Mouse (Mus musculus) embryonic facial prominence, embryonic 10.5 days (tissue): Measurements from ENCODE around the gene Prss28. TPM values are rescaled to one million over a fixed set of nuclear protein-coding genes. Genes with fewer than 3 reads are reported as not detected.

Source experiments
- DNase-seq: peaks from one replicate; pipeline ENCODE4 v3.0.0-alpha.2; 2017; ENCODE audit warnings: low spot score
- H3K27ac ChIP-seq: fragments of 300-500 bp; sonication (generic); replicated peaks from 2 replicates; pipeline ENCODE4 v1.5.1; 2016; ENCODE audit warnings: mild to moderate bottlenecking
- H3K27me3 ChIP-seq: fragments of 300-500 bp; sonication (generic); replicated peaks from 2 replicates; pipeline ENCODE4 v1.6.1; 2016; ENCODE audit warnings: low read depth, mild to moderate bottlenecking; ENCODE audit not compliant: poor library complexity, severe bottlenecking
- H3K36me3 ChIP-seq: fragments of 300-500 bp; sonication (generic); replicated peaks from 2 replicates; pipeline ENCODE4 v1.6.1; 2016; ENCODE audit warnings: mild to moderate bottlenecking, moderate library complexity
- H3K4me1 ChIP-seq: fragments of 300-500 bp; sonication (generic); 2 replicates; pipeline ENCODE4 v1.6.1; 2016
- H3K4me3 ChIP-seq: fragments of 300-500 bp; sonication (generic); 2 replicates; pipeline ENCODE4 v1.5.1; 2016; ENCODE audit warnings: mild to moderate bottlenecking, moderate library complexity
- H3K9me3 ChIP-seq: fragments of 300-500 bp; sonication (generic); 2 replicates; pipeline ENCODE4 v1.6.1; 2016; ENCODE audit warnings: mild to moderate bottlenecking
- WGBS: fragments of 180-500 bp; shearing (Covaris S2); methylation state at CpG from one replicate; pipeline ENCODE4 v1.1.7; 2016; 5-methylcytosine and 5-hydroxymethylcytosine counted together
- polyA plus RNA-seq: library from polyadenylated mRNA; unstranded; fragments of >200 nt; fragmentation: Nextera tagmentation; extraction: Ambion mirVana; gene quantifications from 2 replicates; pipeline ENCODE4 v1.2.1, GENCODE M21; 2016

Gene Prss28
- not detected in 2 replicates for polyA plus RNA-seq

- 0 out of 2 replicates have a peak, but pooled peaks cover 5% of the 10 kb centered on the region for H3K27me3 ChIP-seq
- H3K4me3 ChIP-seq = no peak within 1 kb of the TSS
- 84% methylated on average over 4 of the region's 4 CpGs for WGBS
- DNase-seq = no peak
- no peaks in the 10 kb centered on the region for H3K4me1 ChIP-seq
- H3K36me3 ChIP-seq = no peaks in the 10 kb centered on the region
- no peak within 1 kb of the TSS for H3K27ac ChIP-seq
- H3K9me3 ChIP-seq = no peaks in the 10 kb centered on the region
Measured at GRCm38 (mm10) chr17:25308346-25308745, at the start of gene Prss28. Prss28 (plus strand) TSS chr17:25308646.

- peaks cover 85% of the 10 kb centered on the region for H3K36me3 ChIP-seq
- peaks cover 2% of the 10 kb centered on the region; the same call in 1 of the 2 replicates for H3K4me1 ChIP-seq
- no peaks in the 10 kb centered on the region for H3K9me3 ChIP-seq
Measured at GRCm38 (mm10) chr17:25264453-25264852, 44.0 kb upstream of the Prss28 start.

DNA sequence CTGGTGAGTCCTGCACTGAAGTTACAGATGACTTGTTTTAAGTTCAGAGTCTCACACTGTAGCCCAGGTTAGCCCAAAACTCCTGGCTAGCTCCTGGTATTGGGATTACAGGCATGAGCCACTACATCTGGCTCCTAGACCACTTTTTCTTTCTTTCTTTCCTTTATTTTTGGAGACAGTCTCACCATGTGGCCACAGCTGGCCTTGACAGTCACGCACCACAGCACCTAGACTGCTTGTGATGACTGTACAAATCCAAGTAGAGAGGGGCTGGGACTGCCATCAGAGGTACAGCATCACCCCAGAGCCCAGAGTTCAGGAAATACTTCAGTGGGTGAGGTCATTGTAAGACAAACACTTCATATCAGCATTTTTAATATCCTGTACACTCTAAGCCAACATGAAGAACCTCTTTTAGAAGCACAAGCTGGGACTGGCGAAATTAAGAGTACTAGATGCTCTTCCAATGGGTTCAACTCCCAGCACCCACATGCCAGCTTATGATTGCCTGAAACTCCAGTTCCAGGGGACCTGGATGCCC is 37.6 kb upstream of the Prss28 start:
- Histone ChIP-seq H3K27me3 (no peaks in the 10 kb centered on the region), H3K4me1 (peaks cover 38% of the 10 kb centered on the region), H3K27ac (no peak overlapping the region), H3K36me3 (peaks cover 62% of the 10 kb centered on the region), H3K9me3 (no peaks in the 10 kb centered on the region), H3K4me3 (peak overlapping the region; percentile 92)
- 89% methylated on average over 2 of the region's 2 CpGs for WGBS
- DNase-seq = no peak

More at GRCm38 (mm10) chr17:25264453-25264852, 44.0 kb upstream of the Prss28 start:
- H3K27me3 ChIP-seq = no peaks in the 10 kb centered on the region
- WGBS = 83% methylated on average over 3 of the region's 3 CpGs
- DNase-seq = no peak
- no peak overlapping the region for H3K27ac ChIP-seq
- H3K4me3 ChIP-seq = no peak overlapping the region

DNA sequence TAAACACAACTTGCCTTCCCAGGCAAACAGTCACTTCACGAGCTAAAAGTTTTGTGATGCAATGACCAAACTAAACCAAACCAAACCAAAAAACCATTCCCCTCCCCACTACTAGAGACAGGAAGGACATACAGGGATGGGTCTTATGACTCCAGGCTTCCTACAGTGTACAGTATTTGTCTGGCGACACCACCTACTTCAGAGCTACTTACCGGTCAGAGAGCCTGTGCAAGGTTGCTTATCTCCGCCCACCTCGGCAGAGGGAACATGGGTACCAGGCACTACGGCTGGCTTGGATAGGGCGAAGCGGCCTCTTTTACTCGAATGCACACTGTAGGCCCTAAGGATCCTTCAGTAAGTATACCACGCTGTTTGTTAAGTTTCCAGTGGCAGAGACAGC is 36.1 kb upstream of the Prss28 start:
- Histone ChIP-seq H3K27me3 (no peaks in the 10 kb centered on the region), H3K36me3 (peaks cover 48% of the 10 kb centered on the region), H3K9me3 (no peaks in the 10 kb centered on the region), H3K4me1 (peaks cover 38% of the 10 kb centered on the region), H3K27ac (peak overlapping the region; percentile 99), H3K4me3 (peak overlapping the region; percentile 92)
- 2% methylated on average over 10 of the region's 10 CpGs for WGBS
- DNase-seq = no peak

GRCm38 (mm10) chr17:25272951-25273705 is 35.3 kb upstream of the Prss28 start:
- Histone ChIP-seq H3K4me3 (peak overlapping the region; percentile 92), H3K4me1 (peaks cover 38% of the 10 kb centered on the region), H3K27ac (peak overlapping the region; percentile 99), H3K9me3 (no peaks in the 10 kb centered on the region), H3K27me3 (no peaks in the 10 kb centered on the region), H3K36me3 (peaks cover 40% of the 10 kb centered on the region)
- WGBS = under 1% methylated on average over 92 of the region's 92 CpGs
- DNase-seq = peak; percentile 89

GRCm38 (mm10) chr17:25273706-25274501 is 34.5 kb upstream of the Prss28 start:
- WGBS = under 1% methylated on average over 45 of the region's 45 CpGs
- peaks cover 38% of the 10 kb centered on the region for H3K4me1 ChIP-seq

GRCm38 (mm10) chr17:25274571-25275346 is 33.7 kb upstream of the Prss28 start, which contains the start of gene Ube2i:
Ube2i (minus strand) TSS chr17:25274622.
- 86% methylated on average over 9 of the region's 9 CpGs for WGBS

More at GRCm38 (mm10) chr17:25273706-25274501, 34.5 kb upstream of the Prss28 start:
- no peaks in the 10 kb centered on the region for H3K9me3 ChIP-seq
- DNase-seq = peak; percentile 94
- peak overlapping the region; percentile 99 for H3K27ac ChIP-seq
- H3K27me3 ChIP-seq = no peaks in the 10 kb centered on the region
- H3K36me3 ChIP-seq = peaks cover 32% of the 10 kb centered on the region
- peak overlapping the region; percentile 92 for H3K4me3 ChIP-seq

DNA sequence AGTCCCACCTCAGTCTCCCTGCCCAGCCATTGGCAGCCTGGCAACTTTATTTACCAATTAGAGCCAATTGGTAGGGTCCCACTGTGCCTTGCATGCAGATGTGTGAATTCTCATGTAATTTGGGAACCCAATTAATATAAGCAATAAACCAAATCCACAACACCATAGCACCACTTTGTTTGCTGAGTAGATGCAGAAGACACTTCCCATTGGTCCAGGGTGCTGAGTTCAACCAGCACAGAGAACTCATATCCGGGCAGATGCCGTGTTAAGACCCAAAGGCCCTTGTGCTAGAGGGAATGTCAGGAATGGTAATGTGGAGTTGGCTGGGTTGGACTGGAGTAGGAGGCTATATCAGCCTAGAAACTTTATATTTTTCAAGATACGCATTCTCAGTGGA is 32.6 kb upstream of the Prss28 start:
- DNase-seq = no peak
- peaks cover 14% of the 10 kb centered on the region for H3K36me3 ChIP-seq
- no peak overlapping the region for H3K4me3 ChIP-seq
- H3K27ac ChIP-seq = no peak overlapping the region
- no peaks in the 10 kb centered on the region for H3K27me3 ChIP-seq
- 89% methylated on average over 3 of the region's 3 CpGs for WGBS
- H3K4me1 ChIP-seq = peaks cover 25% of the 10 kb centered on the region
- H3K9me3 ChIP-seq = no peaks in the 10 kb centered on the region

More at GRCm38 (mm10) chr17:25274571-25275346, 33.7 kb upstream of the Prss28 start, which contains the start of gene Ube2i:
- H3K9me3 ChIP-seq = no peaks in the 10 kb centered on the region
- H3K27ac ChIP-seq = peak within 1 kb of the TSS; percentile 99
- no peak for DNase-seq
- peaks cover 33% of the 10 kb centered on the region for H3K4me1 ChIP-seq
- H3K27me3 ChIP-seq = no peaks in the 10 kb centered on the region
- peaks cover 24% of the 10 kb centered on the region for H3K36me3 ChIP-seq
- H3K4me3 ChIP-seq = peak within 1 kb of the TSS; percentile 92

- WGBS = 45% methylated on average over 11 of the region's 11 CpGs
- no peak overlapping the region for H3K27ac ChIP-seq
- no peak overlapping the region for H3K4me3 ChIP-seq
- H3K4me1 ChIP-seq = no peaks in the 10 kb centered on the region
- no peaks in the 10 kb centered on the region for H3K9me3 ChIP-seq
- DNase-seq = no peak
- no peaks in the 10 kb centered on the region for H3K27me3 ChIP-seq
- H3K36me3 ChIP-seq = no peaks in the 10 kb centered on the region
Measured at GRCm38 (mm10) chr17:25282133-25282532, 26.3 kb upstream of the Prss28 start.

DNA sequence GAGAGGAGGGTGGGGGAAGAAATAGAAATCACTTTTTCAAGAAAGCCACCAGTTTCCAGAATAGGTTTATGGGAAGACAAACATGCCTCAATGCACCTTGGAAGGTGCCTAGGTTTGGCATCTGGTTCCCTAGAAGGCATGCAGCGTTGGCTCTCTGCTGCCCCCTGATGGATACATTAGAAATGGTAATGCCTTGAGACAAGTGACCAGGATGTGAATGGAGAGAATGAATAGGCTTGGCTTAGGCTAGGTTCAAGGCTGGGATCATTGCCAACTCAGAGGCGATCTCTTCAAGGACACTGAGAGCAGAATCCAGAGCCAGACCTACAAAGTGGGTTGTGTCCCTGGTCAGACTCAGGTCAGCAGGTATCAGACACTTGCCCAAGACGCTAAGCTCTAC is 23.4 kb upstream of the Prss28 start:
- 20% methylated on average over 3 of the region's 3 CpGs for WGBS
- no peaks in the 10 kb centered on the region for H3K27me3 ChIP-seq
- H3K9me3 ChIP-seq = no peaks in the 10 kb centered on the region
- peak; percentile 66 for DNase-seq
- H3K4me1 ChIP-seq = no peaks in the 10 kb centered on the region
- H3K27ac ChIP-seq = no peak overlapping the region
- no peak overlapping the region for H3K4me3 ChIP-seq
- no peaks in the 10 kb centered on the region for H3K36me3 ChIP-seq

DNA sequence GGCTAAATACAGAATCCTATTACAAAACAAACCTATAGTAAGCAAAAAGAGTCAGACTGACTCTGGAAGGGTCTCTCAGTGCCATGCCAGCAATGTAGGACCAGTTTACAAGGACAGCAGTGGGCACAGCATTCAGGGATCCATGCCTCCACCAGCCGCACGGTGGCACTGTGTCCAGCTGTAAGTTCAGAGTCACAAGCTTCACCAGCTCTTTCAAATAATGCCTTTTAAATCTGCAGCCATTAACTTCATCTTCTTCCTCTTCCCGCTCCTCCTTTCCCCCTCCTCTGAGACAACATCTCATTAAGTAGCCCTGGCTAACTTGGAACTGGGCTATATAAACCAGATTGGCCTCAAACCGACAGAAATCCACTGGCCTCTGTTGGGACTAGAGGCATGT is 19.6 kb upstream of the Prss28 start:
- H3K4me3 ChIP-seq = no peak overlapping the region
- H3K4me1 ChIP-seq = no peaks in the 10 kb centered on the region
- DNase-seq = peak; percentile 59
- H3K9me3 ChIP-seq = no peaks in the 10 kb centered on the region
- H3K27me3 ChIP-seq = no peaks in the 10 kb centered on the region
- H3K27ac ChIP-seq = no peak overlapping the region
- 30% methylated on average over 4 of the region's 4 CpGs for WGBS
- H3K36me3 ChIP-seq = no peaks in the 10 kb centered on the region

GRCm38 (mm10) chr17:25290411-25290810 is 18.0 kb upstream of the Prss28 start:
- DNase-seq = no peak
- Histone ChIP-seq H3K9me3 (no peaks in the 10 kb centered on the region), H3K4me1 (no peaks in the 10 kb centered on the region), H3K27me3 (no peaks in the 10 kb centered on the region), H3K4me3 (no peak overlapping the region), H3K27ac (no peak overlapping the region), H3K36me3 (no peaks in the 10 kb centered on the region)
- 30% methylated on average over 4 of the region's 4 CpGs for WGBS
